Mouse (Mus musculus) gastrocnemius, adult 2 months (tissue): ENCODE data around the gene 4931428F04Rik. TPM values are rescaled to one million over a fixed set of nuclear protein-coding genes. Genes with fewer than 3 reads are reported as not detected.

Source experiments
- DNase-seq: peaks from one replicate; pipeline ENCODE4 v3.0.0; 2022
- H3K27ac ChIP-seq: fragments of 200-600 bp; 2 replicates; pipeline ENCODE4 v1.8.1; 2022; ENCODE audit warnings: mild to moderate bottlenecking
- H3K4me3 ChIP-seq: fragments of 200-600 bp; 2 replicates; pipeline ENCODE4 v1.8.1; 2022; ENCODE audit warnings: mild to moderate bottlenecking, moderate library complexity
- CTCF ChIP-seq: fragments of 200-600 bp; IDR thresholded peaks from 2 replicates; pipeline ENCODE4 v1.8.1; 2022; ENCODE audit warnings: antibody characterized with exemption, mild to moderate bottlenecking, moderate library complexity
- intact Hi-C: fragments of 180-260 bp; cut with DNase I; formaldehyde crosslinking; loops from one replicate; pipeline ENCODE4 v1.15.1; 2025
- total RNA-seq, 2 experiments: library from RNA; stranded (reverse); gene quantifications; 2 replicates each; pipeline ENCODE4 v1.2.3; 2021

Gene 4931428F04Rik
- total RNA-seq, 2 experiments from 2014 or later: 0.33 to 0.98 TPM

GRCm38 (mm10) chr8:105275387-105275786 lies 14.3 kb downstream of the 4931428F04Rik start:
- no peak for TF ChIP-seq CTCF
- DNase-seq: peak; percentile 21
- H3K27ac ChIP-seq: peak overlapping the region; percentile 94
- H3K4me3 ChIP-seq: peak overlapping the region; percentile 81
- intact Hi-C loops: loop anchor here (10.0 kb wide), 1 partner anchor 621 kb away; no protein-coding TSS in a partner anchor

GRCm38 (mm10) chr8:105270916-105271186 lies 18.8 kb downstream of the 4931428F04Rik start:
- TF ChIP-seq CTCF: no peak
- H3K4me3 ChIP-seq: no peak overlapping the region
- no peak for DNase-seq
- no peak overlapping the region for H3K27ac ChIP-seq
- intact Hi-C loops: loop anchor here (10.0 kb wide), 1 partner anchor 616 kb away; no protein-coding TSS in a partner anchor

- DNase-seq: no peak
- intact Hi-C loops: loop anchor here (10.0 kb wide), 1 partner anchor 616 kb away; no protein-coding TSS in a partner anchor
- peak overlapping the region; percentile 81 for H3K4me3 ChIP-seq
- TF ChIP-seq CTCF: no peak
- peak overlapping the region; percentile 92 for H3K27ac ChIP-seq
Measured at GRCm38 (mm10) chr8:105270101-105270915, 19.4 kb downstream of the 4931428F04Rik start.

GRCm38 (mm10) chr8:105269461-105269947 lies 20.2 kb downstream of the 4931428F04Rik start, which contains the start of gene Hsf4:
Gene Hsf4, plus strand, starts transcription at chr8:105269801.
- Histone ChIP-seq H3K27ac (peak within 1 kb of the TSS; percentile 92), H3K4me3 (peak within 1 kb of the TSS; percentile 81)
- no peak for TF ChIP-seq CTCF
- intact Hi-C loops: no loop called here
- peak; percentile 91 for DNase-seq

GRCm38 (mm10) chr8:105269075-105269458 lies 20.6 kb downstream of the 4931428F04Rik start:
- intact Hi-C loops: no loop called here
- peak overlapping the region; percentile 92 for H3K27ac ChIP-seq
- no peak for TF ChIP-seq CTCF

GRCm38 (mm10) chr8:105268342-105269074 lies 21.2 kb downstream of the 4931428F04Rik start:
- intact Hi-C loops: no loop called here
- peak overlapping the region; percentile 81 for H3K4me3 ChIP-seq
- DNase-seq: no peak
- TF ChIP-seq CTCF: no peak
- H3K27ac ChIP-seq: peak overlapping the region; percentile 92

More at GRCm38 (mm10) chr8:105269075-105269458, 20.6 kb downstream of the 4931428F04Rik start:
- H3K4me3 ChIP-seq: peak overlapping the region; percentile 81
- no peak for DNase-seq

- H3K27ac ChIP-seq: no peak overlapping the region
- H3K4me3 ChIP-seq: no peak overlapping the region
- no peak for TF ChIP-seq CTCF
- intact Hi-C loops: no loop called here
- no peak for DNase-seq
Measured at GRCm38 (mm10) chr8:105266775-105267174, 22.9 kb downstream of the 4931428F04Rik start.

- intact Hi-C loops: no loop called here
- peak overlapping the region; percentile 82 for H3K27ac ChIP-seq
- DNase-seq: no peak
- peak overlapping the region; percentile 90 for H3K4me3 ChIP-seq
- no peak for TF ChIP-seq CTCF
Measured at GRCm38 (mm10) chr8:105265128-105265527, 24.5 kb downstream of the 4931428F04Rik start.

DNA sequence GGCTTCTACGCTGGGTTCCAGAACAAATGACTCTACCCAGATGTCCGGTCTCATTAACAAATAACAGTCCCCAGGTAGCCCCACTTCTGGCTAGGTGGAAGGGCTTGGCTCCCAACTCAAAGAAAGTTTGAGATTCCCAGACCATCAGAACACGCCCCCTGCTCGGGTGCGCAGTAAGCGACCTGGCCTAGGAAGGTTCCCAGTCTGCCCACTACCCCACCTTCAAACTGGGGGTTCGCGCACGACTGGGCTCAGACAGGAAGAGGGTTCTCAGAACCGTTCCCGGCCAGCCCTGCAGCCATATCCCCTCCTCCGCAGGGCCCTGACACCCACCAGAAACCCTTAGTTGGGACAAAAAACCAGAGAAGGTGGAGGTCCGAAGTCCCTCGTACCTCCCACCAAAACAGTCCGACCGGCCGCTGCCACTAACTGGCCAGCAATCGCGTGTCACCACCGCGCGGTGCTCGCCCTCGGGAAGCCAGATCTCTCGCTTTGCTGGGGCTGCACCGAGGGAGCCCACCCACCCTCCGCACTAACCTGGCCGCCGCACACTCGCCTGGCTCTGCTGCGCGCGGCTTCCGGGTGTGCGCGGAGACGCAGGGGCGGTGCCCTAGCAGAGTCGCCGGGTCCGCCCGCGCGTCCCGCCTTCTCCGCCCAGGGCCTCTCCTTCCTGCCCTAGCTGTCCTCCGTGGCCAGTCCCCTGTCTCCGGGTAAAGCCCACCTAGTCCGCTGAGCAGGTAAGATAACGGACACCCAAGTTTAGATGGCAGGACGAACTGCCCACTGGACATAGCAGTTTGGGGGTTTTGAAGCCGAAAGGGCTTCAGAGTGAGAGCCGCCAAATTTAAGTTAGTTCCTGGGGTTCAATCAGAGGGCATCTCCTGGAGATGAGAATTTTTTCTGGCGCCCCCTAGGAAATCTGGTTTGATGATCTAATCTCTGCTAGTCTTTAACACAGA lies 25.4 kb downstream of the 4931428F04Rik start, which contains the start of the genes Tradd and Fbxl8:
Gene Tradd (minus strand): TSS at position 586 of the 959 bp plus-strand sequence.
Gene Fbxl8 (plus strand): TSS at position 625 of the 959 bp plus-strand sequence.
- peak within 1 kb of the TSS; percentile 82 for H3K27ac ChIP-seq
- intact Hi-C loops: no loop called here
- peak; percentile 88 for DNase-seq
- peak within 1 kb of the TSS; percentile 90 for H3K4me3 ChIP-seq
- no peak; the same call in 1 of the 2 replicates for TF ChIP-seq CTCF

GRCm38 (mm10) chr8:105263244-105263912 lies 26.3 kb downstream of the 4931428F04Rik start:
- no peak for DNase-seq
- intact Hi-C loops: no loop called here
- peak overlapping the region; percentile 90 for H3K4me3 ChIP-seq
- no peak for TF ChIP-seq CTCF
- no peak overlapping the region for H3K27ac ChIP-seq

DNA sequence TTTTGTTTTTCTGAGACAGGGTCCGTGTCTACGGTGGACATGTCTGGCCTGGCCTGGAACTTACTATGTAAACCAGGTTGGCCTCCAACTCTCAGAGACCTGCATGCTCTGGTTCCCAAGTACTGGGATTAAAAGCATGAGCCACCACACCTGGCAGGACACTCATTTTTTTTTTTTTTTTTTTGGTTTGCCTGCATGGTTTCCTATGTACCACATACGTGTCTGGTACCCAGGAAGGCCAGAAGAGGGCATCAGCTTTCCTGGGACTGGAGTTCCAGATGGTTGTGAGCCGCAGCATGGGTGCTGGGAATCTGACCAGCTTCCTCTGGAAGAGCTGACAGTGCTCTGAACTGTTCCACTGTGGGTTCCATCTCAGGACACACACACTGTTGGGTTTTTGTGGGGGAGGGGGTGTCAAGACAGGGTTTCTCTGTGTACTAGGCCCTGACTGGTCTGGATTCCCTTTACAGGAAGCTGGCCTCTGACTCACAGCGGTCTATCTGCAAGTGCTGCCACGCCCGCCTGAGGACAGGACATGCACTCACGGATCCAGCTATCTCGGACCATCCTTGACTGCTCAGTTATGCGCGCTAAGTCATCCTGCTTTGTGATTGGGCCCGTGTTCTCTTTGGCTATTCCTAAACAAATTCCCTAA lies 28.2 kb downstream of the 4931428F04Rik start:
- intact Hi-C loops: no loop called here

More for the DNA sequence above, 28.2 kb downstream of the 4931428F04Rik start:
- Histone ChIP-seq H3K4me3 (no peak overlapping the region), H3K27ac (no peak overlapping the region)
- no peak for TF ChIP-seq CTCF
- no peak for DNase-seq
